Mouse (Mus musculus) heart, postnatal 0 days (tissue): ENCODE results near the gene Armcx3.

Source experiments
- CTCF ChIP-seq: IDR thresholded peaks from 2 replicates; pipeline ENCODE4 v1.5.1; 2016; ENCODE audit warnings: antibody characterized with exemption, control low read depth, low read depth
- EP300 ChIP-seq: IDR thresholded peaks from 2 replicates; pipeline ENCODE4 v1.6.1; 2016; ENCODE audit warnings: antibody characterized with exemption, low read depth

DNA sequence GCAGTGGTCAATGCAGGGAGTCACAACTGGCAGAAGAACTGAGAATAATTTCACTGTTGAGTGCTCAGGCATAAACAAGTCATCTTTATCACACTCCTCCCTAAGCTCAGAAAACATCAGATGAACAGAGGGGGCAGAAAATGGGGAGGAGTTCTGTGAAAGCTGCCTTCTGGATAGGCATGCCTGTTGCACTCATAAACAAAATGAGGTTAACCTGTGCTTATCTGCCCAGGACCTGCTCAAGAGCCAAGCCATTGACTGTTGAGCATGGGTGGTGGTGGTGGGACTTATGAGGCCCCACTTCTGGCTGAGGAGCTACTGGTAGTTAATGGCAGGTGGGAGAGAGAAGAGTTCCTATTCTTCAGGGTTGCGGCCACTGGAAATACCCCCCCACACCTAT lies 18.6 kb upstream of the Armcx3 start:
- no peak for TF ChIP-seq CTCF
- TF ChIP-seq EP300: no peak
